Mouse (Mus musculus): Measurements from ENCODE around the gene Gm11034. TPM values are rescaled to one million over a fixed set of nuclear protein-coding genes. Genes with fewer than 3 reads are reported as not detected.

Gene Gm11034
- total and polyA plus RNA-seq, 3 experiments, result not detected

DNA sequence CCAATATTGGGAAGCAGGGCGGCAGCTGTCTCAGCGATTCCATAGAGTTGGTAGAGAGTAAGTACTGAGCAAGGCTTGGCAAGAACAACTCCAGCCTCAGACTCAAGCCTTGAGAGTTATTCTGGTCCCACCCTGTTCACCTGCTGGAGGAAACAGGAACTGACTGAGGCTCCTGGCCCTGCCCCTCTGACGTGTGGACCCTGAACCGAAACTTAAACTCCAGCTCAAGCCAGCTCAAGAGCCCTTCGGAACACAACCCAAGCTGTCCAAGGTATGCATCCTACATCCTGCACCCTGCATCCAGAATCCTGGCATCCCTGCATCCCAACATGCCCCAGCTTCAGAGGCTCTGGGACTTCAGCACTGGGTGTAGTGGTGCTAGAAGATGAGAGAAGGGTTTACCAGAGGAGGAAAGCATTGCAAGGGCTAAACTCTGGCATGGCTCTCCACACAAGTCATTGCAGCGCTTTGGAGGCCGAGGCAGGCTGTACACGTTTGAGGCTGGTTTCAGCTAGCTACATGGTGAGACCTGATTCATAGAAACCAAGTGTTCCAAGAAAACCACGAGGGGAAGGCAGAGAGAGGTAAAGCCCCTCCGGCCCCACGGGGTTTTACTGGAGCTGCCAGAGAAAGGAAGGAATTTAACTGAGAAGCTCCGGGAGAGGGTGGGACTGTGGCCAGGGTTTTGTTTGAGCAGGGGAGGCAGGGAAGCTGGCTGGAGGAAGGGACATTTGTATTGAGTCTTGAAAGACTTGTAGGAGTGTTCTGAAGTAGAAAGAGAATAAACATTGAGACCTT, 23.8 kb downstream of the Gm11034 start, which contains the start of gene Hsh2d:
Gene Hsh2d, plus strand, starts transcription at position 222 of the 798 bp plus-strand sequence.
- peaks cover 5% of the 10 kb centered on the region for H3K9me3 ChIP-seq (replicated peaks; ENCODE audit: low read length)
- H3K36me3 ChIP-seq (replicated peaks in 1 of 2; ENCODE audit: control insufficient read depth in 1 of 2, insufficient read depth in 1 of 2, low read length in 1 of 2), result peaks cover 16 to 34% of the 10 kb centered on the region in 2 experiments
- H3K4me1 ChIP-seq (ENCODE audit: control insufficient read depth in 1 of 2, insufficient read depth in 2 of 2), result peaks cover 18 to 34% of the 10 kb centered on the region in 2 experiments
- H3K4me2 ChIP-seq (ENCODE audit: insufficient read depth, low read depth, poor library complexity, severe bottlenecking), result peak within 1 kb of the TSS; percentile 21
- in situ Hi-C loops (cut with MboI; ENCODE audit: low pct_ligation_motif_present, low pct_unique_long_range_greater_than_20kb, low sequenced_read_pairs) (no loop called here), dilution Hi-C loops (cut with MboI; ENCODE audit: extremely low pct_ligation_motif_present, extremely low pct_unique_long_range_greater_than_20kb, low sequenced_read_pairs) (no loop called here)
- peak; percentile 94 for DNase-seq (ENCODE audit: extremely low read depth)
- no peaks in the 10 kb centered on the region for H3K27me3 ChIP-seq (replicated peaks)
- peak within 1 kb of the TSS; percentile 41 for H3K9ac ChIP-seq (ENCODE audit: insufficient read depth, low read depth)
- TF ChIP-seq PAX5 (IDR thresholded peaks at IDR 0.05; ENCODE audit: low read length) (no peak), MXI1 (IDR thresholded peaks at IDR 0.05; ENCODE audit: low read depth, low read length) (no peak; the same call in none of the 2 replicates), IRF4 (IDR thresholded peaks at IDR 0.05; ENCODE audit: low read depth, low read length) (peak; percentile 68; the same call in 1 of the 2 replicates), E2F4 (IDR thresholded peaks at IDR 0.05; ENCODE audit: insufficient replicate concordance, low read depth, low read length) (no peak), JUND (conservative IDR thresholded peaks at IDR 0.05; ENCODE audit: low read depth, low read length) (no peak), ZKSCAN1 (IDR thresholded peaks at IDR 0.05; ENCODE audit: borderline replicate concordance, low read depth, low read length) (no peak), TCF12 (IDR thresholded peaks at IDR 0.05; ENCODE audit: low read depth, low read length) (no peak), KAT2A (IDR thresholded peaks at IDR 0.05; ENCODE audit: insufficient replicate concordance, low read length) (no peak), POLR2A (IDR thresholded peaks at IDR 0.05; ENCODE audit: low read depth, low read length) (peak; percentile 83), USF2 (conservative IDR thresholded peaks at IDR 0.05; ENCODE audit: low read depth, low read length) (no peak), CHD1 (IDR thresholded peaks at IDR 0.05; ENCODE audit: low read depth, low read length) (0 out of 2 replicates have a peak, but pooled peaks have one; percentile 7), HCFC1 (IDR thresholded peaks at IDR 0.05; ENCODE audit: low read depth, low read length) (no peak), NELFE (IDR thresholded peaks at IDR 0.05; ENCODE audit: low read depth, low read length) (peak; percentile 81), MAFK (IDR thresholded peaks at IDR 0.05; ENCODE audit: insufficient replicate concordance, low read length) (no peak), ZNF384 (IDR thresholded peaks at IDR 0.05; ENCODE audit: low read depth, low read length) (no peak), RCOR1 (conservative IDR thresholded peaks at IDR 0.05; ENCODE audit: low read depth, low read length) (no peak), ELF1 (IDR thresholded peaks at IDR 0.05; ENCODE audit: low read depth, low read length) (peak; percentile 79), ZMIZ1 (IDR thresholded peaks at IDR 0.05; ENCODE audit: low read depth, low read length) (0 out of 2 replicates have a peak, but pooled peaks have one; percentile 54), MAX (IDR thresholded peaks at IDR 0.05; ENCODE audit: low read length) (no peak), POLR2AphosphoS2 (IDR thresholded peaks at IDR 0.05; ENCODE audit: low read depth, low read length) (no peak), MAZ (IDR thresholded peaks at IDR 0.05; ENCODE audit: low read depth, low read length) (no peak), GABPA (IDR thresholded peaks at IDR 0.05; ENCODE audit: insufficient replicate concordance, low read depth, low read length) (no peak), MEF2A (IDR thresholded peaks at IDR 0.05; ENCODE audit: borderline replicate concordance, low read depth, low read length) (peak; percentile 31), CHD2 (IDR thresholded peaks at IDR 0.05; ENCODE audit: low read length) (0 out of 2 replicates have a peak, but pooled peaks have one; percentile 21), RAD21 (IDR thresholded peaks at IDR 0.05; ENCODE audit: low read depth, low read length) (peak; percentile 19), CTCF (conservative IDR thresholded peaks at IDR 0.05 in 1 of 2, IDR thresholded peaks at IDR 0.05 in 1 of 2; ENCODE audit: low read depth in 2 of 2, low read length in 2 of 2) (peak; percentile 49 to 70), SMC3 (IDR thresholded peaks at IDR 0.05; ENCODE audit: low read depth, low read length) (peak; percentile 28; the same call in 1 of the 2 replicates), ETS1 (conservative IDR thresholded peaks at IDR 0.05; ENCODE audit: low read depth, low read length) (no peak), USF1 (IDR thresholded peaks at IDR 0.05; ENCODE audit: low read depth, low read length) (no peak), JUN (IDR thresholded peaks at IDR 0.05; ENCODE audit: insufficient read depth, low read depth, low read length) (no peak), MYC (IDR thresholded peaks at IDR 0.05; ENCODE audit: low read depth, low read length) (0 out of 2 replicates have a peak, but pooled peaks have one; percentile 39), EP300 (IDR thresholded peaks at IDR 0.05; ENCODE audit: low read length) (no peak), BHLHE40 (IDR thresholded peaks at IDR 0.05; ENCODE audit: low read depth, low read length) (no peak), UBTF (IDR thresholded peaks at IDR 0.05; ENCODE audit: low read depth, low read length) (no peak), SIN3A (IDR thresholded peaks at IDR 0.05; ENCODE audit: low read length) (peak; percentile 29; the same call in 1 of the 2 replicates), TBP (conservative IDR thresholded peaks at IDR 0.05; ENCODE audit: low read depth, low read length) (peak; percentile 82), ZC3H11A (IDR thresholded peaks at IDR 0.05; ENCODE audit: low read depth, low read length) (no peak), NRF1 (IDR thresholded peaks at IDR 0.05; ENCODE audit: low read depth, low read length) (no peak)
- peak within 1 kb of the TSS; percentile 68 for H3K27ac ChIP-seq (ENCODE audit: insufficient read depth, low read depth)
- peak within 1 kb of the TSS; percentile 57 to 82 (median 79) for H3K4me3 ChIP-seq (replicated peaks in 1 of 3; ENCODE audit: low read depth in 2 of 3, low read length in 2 of 3, poor library complexity in 1 of 3)
- no peaks in the 10 kb centered on the region; the same call in 1 of the 2 replicates for H3K79me2 ChIP-seq (replicated peaks; ENCODE audit: control insufficient read depth, extremely low read depth, insufficient read depth, poor library complexity, severe bottlenecking)

Measured in CH12.LX (cell line).